Mouse (Mus musculus): Measurements from ENCODE around the gene Gpc6. TPM values are rescaled to one million over a fixed set of nuclear protein-coding genes. Genes with fewer than 3 reads are reported as not detected.

Gene Gpc6
- total and polyA plus RNA-seq, 3 experiments: not detected

DNA sequence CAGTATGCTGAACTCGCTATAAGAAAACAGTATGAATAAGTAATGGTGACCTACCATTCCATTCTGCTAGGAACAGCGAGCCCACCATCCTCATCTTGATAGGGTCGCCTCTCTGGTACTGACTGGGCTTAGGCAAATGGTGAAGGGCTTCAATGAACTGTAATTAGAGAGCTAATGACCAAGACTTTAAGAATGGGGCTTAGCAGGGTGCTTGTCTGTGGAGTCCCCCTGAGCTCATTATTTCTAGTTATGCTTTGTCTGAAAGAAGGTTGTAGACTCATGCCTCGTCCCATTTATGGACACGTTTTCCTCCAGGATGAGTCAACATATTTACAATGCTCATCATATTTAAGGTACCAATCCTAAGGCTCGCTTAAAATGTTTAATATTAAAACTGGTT is 313.1 kb downstream of the Gpc6 start:
- no peak overlapping the region for H3K4me3 ChIP-seq (replicated peaks in 1 of 3; ENCODE audit: low read depth in 2 of 3, low read length in 2 of 3, poor library complexity in 1 of 3)
- in situ Hi-C loops (cut with MboI; ENCODE audit: low pct_ligation_motif_present, low pct_unique_long_range_greater_than_20kb, low sequenced_read_pairs) (no loop called here), dilution Hi-C loops (cut with MboI; ENCODE audit: extremely low pct_ligation_motif_present, extremely low pct_unique_long_range_greater_than_20kb, low sequenced_read_pairs) (no loop called here)
- H3K9me3 ChIP-seq (replicated peaks; ENCODE audit: low read length): no peaks in the 10 kb centered on the region
- DNase-seq (ENCODE audit: extremely low read depth): no peak
- no peak overlapping the region for H3K4me2 ChIP-seq (ENCODE audit: insufficient read depth, low read depth, poor library complexity, severe bottlenecking)
- H3K9ac ChIP-seq (ENCODE audit: insufficient read depth, low read depth): no peak overlapping the region
- H3K79me2 ChIP-seq (replicated peaks; ENCODE audit: control insufficient read depth, extremely low read depth, insufficient read depth, poor library complexity, severe bottlenecking): no peaks in the 10 kb centered on the region
- H3K36me3 ChIP-seq (replicated peaks in 1 of 2; ENCODE audit: control insufficient read depth in 1 of 2, insufficient read depth in 1 of 2, low read length in 1 of 2): no peaks in the 10 kb centered on the region
- TF ChIP-seq ZMIZ1 (IDR thresholded peaks at IDR 0.05; ENCODE audit: low read depth, low read length): no peak
- TF ChIP-seq MAZ (IDR thresholded peaks at IDR 0.05; ENCODE audit: low read depth, low read length): no peak
- TF ChIP-seq MXI1 (IDR thresholded peaks at IDR 0.05; ENCODE audit: low read depth, low read length): no peak
- TF ChIP-seq ELF1 (IDR thresholded peaks at IDR 0.05; ENCODE audit: low read depth, low read length): no peak
- no peak for TF ChIP-seq NRF1 (IDR thresholded peaks at IDR 0.05; ENCODE audit: low read depth, low read length)
- no peak for TF ChIP-seq JUN (IDR thresholded peaks at IDR 0.05; ENCODE audit: insufficient read depth, low read depth, low read length)
- no peak for TF ChIP-seq UBTF (IDR thresholded peaks at IDR 0.05; ENCODE audit: low read depth, low read length)
- TF ChIP-seq IRF4 (IDR thresholded peaks at IDR 0.05; ENCODE audit: low read depth, low read length): no peak
- TF ChIP-seq POLR2AphosphoS2 (IDR thresholded peaks at IDR 0.05; ENCODE audit: low read depth, low read length): no peak
- TF ChIP-seq CTCF (conservative IDR thresholded peaks at IDR 0.05 in 1 of 2, IDR thresholded peaks at IDR 0.05 in 1 of 2; ENCODE audit: low read depth in 2 of 2, low read length in 2 of 2): no peak
- TF ChIP-seq MAX (IDR thresholded peaks at IDR 0.05; ENCODE audit: low read length): no peak
- H3K27ac ChIP-seq (ENCODE audit: insufficient read depth, low read depth): no peak overlapping the region
- H3K4me1 ChIP-seq (ENCODE audit: control insufficient read depth in 1 of 2, insufficient read depth in 2 of 2): no peaks in the 10 kb centered on the region
- no peaks in the 10 kb centered on the region for H3K27me3 ChIP-seq (replicated peaks)

DNA sequence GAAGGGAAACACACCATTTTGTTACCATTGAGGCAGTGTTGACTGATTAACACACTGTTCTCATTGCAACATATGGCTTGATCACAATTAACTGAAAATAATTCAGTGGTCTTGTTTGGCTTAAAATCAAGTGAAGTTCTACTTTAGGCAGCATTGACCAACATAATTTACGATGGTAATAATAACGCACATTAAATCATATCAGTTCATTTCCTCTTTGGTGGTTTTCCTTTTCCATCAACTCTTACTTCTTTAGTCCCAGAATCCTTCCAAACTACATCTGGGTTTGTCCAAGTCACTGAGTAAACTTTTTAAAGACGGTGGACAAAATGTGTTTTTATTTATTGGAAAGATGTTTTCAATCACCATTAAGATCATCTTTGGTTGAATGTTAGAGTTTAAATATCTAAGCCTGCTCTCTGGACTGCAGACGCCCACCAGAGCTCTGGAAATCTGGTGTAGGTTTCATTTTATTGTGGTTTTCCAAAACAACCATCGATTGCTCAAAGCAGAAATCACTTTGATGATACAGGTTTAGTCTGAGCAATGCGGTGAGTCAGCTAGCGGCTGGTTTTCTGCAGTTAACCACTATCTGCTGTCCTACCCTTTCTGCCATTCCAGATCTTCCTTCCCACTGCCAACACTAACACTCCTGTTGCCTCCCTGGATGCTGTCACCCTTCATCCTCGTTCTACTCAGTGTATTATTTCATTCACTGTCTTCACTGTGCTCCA is 314.7 kb downstream of the Gpc6 start:
- no peaks in the 10 kb centered on the region for H3K4me1 ChIP-seq (ENCODE audit: control insufficient read depth in 1 of 2, insufficient read depth in 2 of 2)
- in situ Hi-C loops (cut with MboI; ENCODE audit: low pct_ligation_motif_present, low pct_unique_long_range_greater_than_20kb, low sequenced_read_pairs): no loop called here
- H3K9ac ChIP-seq (ENCODE audit: insufficient read depth, low read depth): no peak overlapping the region
- dilution Hi-C loops (cut with MboI; ENCODE audit: extremely low pct_ligation_motif_present, extremely low pct_unique_long_range_greater_than_20kb, low sequenced_read_pairs): no loop called here
- no peak overlapping the region for H3K4me2 ChIP-seq (ENCODE audit: insufficient read depth, low read depth, poor library complexity, severe bottlenecking)
- no peaks in the 10 kb centered on the region for H3K27me3 ChIP-seq (replicated peaks)
- no peak overlapping the region for H3K4me3 ChIP-seq (replicated peaks in 1 of 3; ENCODE audit: low read depth in 2 of 3, low read length in 2 of 3, poor library complexity in 1 of 3)
- H3K36me3 ChIP-seq (replicated peaks in 1 of 2; ENCODE audit: control insufficient read depth in 1 of 2, insufficient read depth in 1 of 2, low read length in 1 of 2): no peaks in the 10 kb centered on the region
- no peak overlapping the region for H3K27ac ChIP-seq (ENCODE audit: insufficient read depth, low read depth)
- DNase-seq (ENCODE audit: extremely low read depth): no peak
- H3K9me3 ChIP-seq (replicated peaks; ENCODE audit: low read length): no peaks in the 10 kb centered on the region
- H3K79me2 ChIP-seq (replicated peaks; ENCODE audit: control insufficient read depth, extremely low read depth, insufficient read depth, poor library complexity, severe bottlenecking): no peaks in the 10 kb centered on the region
- TF ChIP-seq ZC3H11A (IDR thresholded peaks at IDR 0.05; ENCODE audit: low read depth, low read length) (no peak), ETS1 (conservative IDR thresholded peaks at IDR 0.05; ENCODE audit: low read depth, low read length) (no peak), MYC (IDR thresholded peaks at IDR 0.05; ENCODE audit: low read depth, low read length) (no peak), ELF1 (IDR thresholded peaks at IDR 0.05; ENCODE audit: low read depth, low read length) (no peak)

Measured in CH12.LX (cell line).